Mouse (Mus musculus) macrophage (primary cell): ENCODE data around the gene Atp10b. TPM values are rescaled to one million over a fixed set of nuclear protein-coding genes. Genes with fewer than 3 reads are reported as not detected.

Experiments used
- H3K27ac ChIP-seq: fragments of 350-480 bp; formaldehyde crosslinking; 2 replicates; pipeline ENCODE4 v1.9.0; 2021
- H3K36me3 ChIP-seq: fragments of 350-480 bp; formaldehyde crosslinking; 2 replicates; pipeline ENCODE4 v1.9.0; 2021; ENCODE audit errors: inconsistent target
- H3K4me3 ChIP-seq: fragments of 350-480 bp; formaldehyde crosslinking; 2 replicates; pipeline ENCODE4 v1.9.0; 2021; ENCODE audit errors: inconsistent target
- H3K79me2 ChIP-seq: fragments of 350-480 bp; formaldehyde crosslinking; 2 replicates; pipeline ENCODE4 v1.9.0; 2021; ENCODE audit errors: inconsistent target
- WGBS: methylation state at CpG from one replicate; pipeline ENCODE4 v1.1.7; 2026; ENCODE audit warnings: inconsistent platforms; ENCODE audit not compliant: missing documents; 5-methylcytosine and 5-hydroxymethylcytosine counted together
- polyA plus RNA-seq: library from polyadenylated mRNA; stranded (reverse); fragments of 250-400 nt; gene quantifications from 3 replicates; pipeline ENCODE4 v1.2.4, GENCODE M21; 2018; ENCODE audit warnings: inconsistent platforms

The Atp10b gene
- polyA plus RNA-seq, 1 experiment from 2014 or later, result not detected

DNA sequence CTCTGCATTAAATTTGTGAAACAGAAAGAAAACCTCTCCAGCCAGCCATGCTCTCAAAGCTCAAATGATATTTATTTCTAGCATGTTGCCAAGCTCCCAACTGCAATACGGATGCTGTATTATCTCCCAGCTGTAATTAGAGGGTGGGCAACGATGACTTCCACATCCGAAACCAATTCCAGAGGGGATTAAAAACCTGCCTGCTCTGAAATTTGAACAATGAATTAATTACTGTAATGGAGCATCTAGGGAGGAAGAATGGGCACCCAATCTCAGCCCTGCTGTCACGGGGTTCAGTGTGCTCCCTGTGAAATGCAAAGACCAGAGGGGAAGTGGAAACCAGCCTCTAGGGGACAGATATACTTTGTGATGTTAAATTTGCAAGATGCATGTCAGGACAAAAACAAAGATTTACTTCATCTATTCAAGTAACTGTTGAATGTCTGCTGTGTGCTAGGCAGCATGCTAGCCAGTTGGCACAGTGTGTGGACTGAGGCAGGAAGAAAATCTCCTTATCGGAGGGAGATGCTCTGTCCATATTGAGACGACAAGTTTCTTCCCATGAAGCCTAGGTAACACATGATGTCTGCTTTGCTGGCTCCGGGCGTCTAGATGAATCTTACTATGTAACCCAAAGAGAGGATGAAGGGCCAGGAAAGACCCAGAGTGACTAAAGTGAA lies 86.8 kb downstream of the Atp10b start:
- no peak overlapping the region for H3K4me3 ChIP-seq
- WGBS, result 88% methylated on average over 8 of the region's 8 CpGs
- no peaks in the 10 kb centered on the region for H3K79me2 ChIP-seq
- H3K27ac ChIP-seq, result no peak overlapping the region
- no peaks in the 10 kb centered on the region for H3K36me3 ChIP-seq

DNA sequence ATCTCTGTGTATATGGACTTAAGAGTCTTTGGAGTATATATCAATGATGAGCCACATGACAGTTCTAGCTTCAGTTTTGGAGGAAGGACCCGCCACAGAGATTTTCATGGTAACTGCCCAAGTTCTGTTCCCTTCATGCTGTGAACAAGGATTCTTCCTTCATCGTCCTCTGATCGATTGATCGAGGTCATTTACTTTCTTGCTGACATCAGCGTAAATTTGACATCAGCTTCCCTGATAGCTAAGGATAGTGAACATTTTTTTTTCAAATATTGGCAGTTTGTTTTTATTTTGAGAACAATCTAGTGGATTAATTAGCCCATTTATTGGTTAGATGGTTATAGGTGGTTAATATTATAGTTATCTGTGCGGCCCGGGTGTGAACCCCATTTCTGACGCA lies 90.1 kb downstream of the Atp10b start:
- H3K4me3 ChIP-seq, result no peak overlapping the region
- H3K36me3 ChIP-seq, result no peaks in the 10 kb centered on the region
- WGBS, result 96% methylated on average over 8 of the region's 8 CpGs
- H3K27ac ChIP-seq, result no peak overlapping the region
- no peaks in the 10 kb centered on the region for H3K79me2 ChIP-seq

DNA sequence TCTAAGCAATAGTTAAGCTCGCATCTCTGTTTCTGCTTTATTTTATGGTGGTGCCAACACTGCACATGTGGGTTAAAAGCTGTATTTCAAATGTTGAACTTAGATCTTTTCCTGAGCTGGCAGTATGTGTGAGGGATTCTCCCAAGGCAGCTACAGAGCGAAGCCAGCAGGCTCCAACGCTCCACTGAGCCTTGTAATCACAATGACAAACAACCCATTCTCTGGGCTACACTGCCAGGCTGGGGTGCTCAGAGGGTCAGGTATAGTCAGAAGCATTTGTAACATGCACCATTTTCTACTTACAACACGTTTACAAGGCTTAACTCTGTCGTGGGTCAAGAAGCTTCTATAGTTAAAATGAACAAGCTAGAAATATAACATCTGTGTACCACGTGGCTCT lies 103.4 kb downstream of the Atp10b start:
- H3K4me3 ChIP-seq, result no peak overlapping the region

DNA sequence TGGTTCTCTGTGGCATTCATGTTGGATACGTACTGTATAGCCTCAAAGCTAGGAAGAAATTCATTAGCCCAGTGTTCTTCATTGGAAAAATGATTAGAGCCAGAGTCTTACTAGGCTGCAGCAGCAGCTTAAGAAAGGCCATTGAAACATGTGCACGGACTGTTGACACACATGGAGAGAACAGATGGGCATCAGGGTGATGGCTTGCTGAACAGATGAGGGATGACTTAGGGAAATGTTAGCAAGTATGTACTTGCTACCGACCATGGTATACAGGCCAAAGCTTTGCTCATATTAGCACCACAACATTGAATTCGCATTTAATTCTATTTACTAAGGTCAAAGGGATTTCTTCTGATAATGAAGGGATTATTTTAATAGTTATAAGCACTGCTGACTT lies 105.6 kb downstream of the Atp10b start:
- 97% methylated on average over 4 of the region's 4 CpGs for WGBS
- Histone ChIP-seq H3K27ac (no peak overlapping the region), H3K79me2 (no peaks in the 10 kb centered on the region), H3K4me3 (no peak overlapping the region), H3K36me3 (no peaks in the 10 kb centered on the region)

More for the DNA sequence above, 103.4 kb downstream of the Atp10b start:
- Histone ChIP-seq H3K36me3 (no peaks in the 10 kb centered on the region), H3K27ac (no peak overlapping the region), H3K79me2 (no peaks in the 10 kb centered on the region)
- 79% methylated on average over 6 of the region's 6 CpGs for WGBS

DNA sequence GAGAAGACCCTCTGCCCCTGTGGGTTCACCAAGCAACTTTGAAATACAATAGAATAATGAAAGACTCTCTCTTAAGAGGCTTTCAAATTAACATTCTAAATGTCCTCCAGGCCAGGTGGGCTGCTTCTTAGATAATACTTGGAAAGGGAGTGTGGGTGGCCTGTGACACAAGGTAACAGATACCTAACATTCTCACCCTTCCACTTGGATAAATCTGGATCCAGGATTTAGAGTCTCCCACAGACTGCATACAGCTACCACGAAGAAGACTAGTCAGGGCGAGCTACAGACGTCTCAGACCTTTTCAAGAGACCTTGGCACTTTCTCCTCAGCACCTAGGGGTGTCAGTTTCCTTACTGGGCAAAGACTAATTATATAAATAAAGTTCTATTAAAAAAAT lies 107.6 kb downstream of the Atp10b start:
- WGBS, result 93% methylated on average over 3 of the region's 3 CpGs
- Histone ChIP-seq H3K27ac (no peak overlapping the region), H3K4me3 (no peak overlapping the region), H3K79me2 (no peaks in the 10 kb centered on the region), H3K36me3 (no peaks in the 10 kb centered on the region)

DNA sequence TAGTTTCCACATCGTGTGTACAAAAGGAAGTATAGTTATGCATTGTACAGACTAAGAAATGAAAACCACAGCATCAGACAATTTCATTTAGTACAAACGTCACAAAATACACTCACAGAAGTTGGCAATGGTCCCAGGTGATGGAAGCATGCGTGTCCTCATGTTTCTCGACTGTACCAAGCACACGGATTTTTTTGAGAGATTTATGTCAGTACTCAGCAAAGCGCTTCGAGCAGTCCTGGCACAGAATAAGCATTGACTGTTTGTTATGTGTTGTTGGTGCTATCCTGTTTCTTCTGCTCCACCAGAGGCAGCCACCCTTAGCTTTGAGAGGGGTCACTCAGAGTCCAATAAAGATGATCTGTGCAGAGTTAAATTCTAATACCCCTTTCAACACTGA lies 108.1 kb downstream of the Atp10b start:
- WGBS, result 68% methylated on average over 7 of the region's 7 CpGs
- H3K4me3 ChIP-seq, result no peak overlapping the region
- H3K27ac ChIP-seq, result no peak overlapping the region
- no peaks in the 10 kb centered on the region for H3K36me3 ChIP-seq
- H3K79me2 ChIP-seq, result no peaks in the 10 kb centered on the region

DNA sequence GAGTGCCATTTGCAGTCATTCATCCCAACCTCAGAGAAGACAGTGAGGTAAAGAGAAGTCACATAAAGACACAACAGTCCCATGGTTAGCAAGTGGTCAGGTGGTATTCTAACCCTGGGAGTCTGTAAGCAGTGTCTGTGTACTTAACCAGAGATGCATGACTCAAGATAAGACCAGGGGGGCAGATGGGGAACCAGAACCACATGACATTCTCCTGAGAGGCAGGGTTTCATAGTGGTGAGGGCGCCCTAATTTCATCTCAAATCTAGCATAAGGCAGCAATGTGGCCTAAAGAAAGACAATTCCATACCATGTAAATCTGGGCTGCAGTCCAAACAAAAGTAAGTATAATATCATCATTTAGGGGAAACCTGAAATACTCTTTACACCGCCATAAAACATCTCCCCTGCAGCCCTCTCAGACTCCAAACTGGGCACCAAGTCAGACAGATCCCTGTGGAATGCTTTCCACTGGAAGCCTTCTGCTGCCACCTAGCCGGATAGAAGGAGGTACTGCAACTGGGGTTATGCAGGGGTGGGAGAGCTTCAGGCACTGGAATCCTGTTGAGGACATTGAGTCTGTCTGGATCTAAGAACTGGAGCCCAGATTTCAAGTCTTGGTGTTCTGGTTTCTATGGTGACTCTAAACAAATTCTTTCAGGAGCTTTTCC lies 114.0 kb downstream of the Atp10b start:
- H3K27ac ChIP-seq, result no peak overlapping the region
- no peaks in the 10 kb centered on the region for H3K79me2 ChIP-seq
- WGBS, result 63% methylated on average over 3 of the region's 3 CpGs
- H3K36me3 ChIP-seq, result no peaks in the 10 kb centered on the region
- H3K4me3 ChIP-seq, result no peak overlapping the region

DNA sequence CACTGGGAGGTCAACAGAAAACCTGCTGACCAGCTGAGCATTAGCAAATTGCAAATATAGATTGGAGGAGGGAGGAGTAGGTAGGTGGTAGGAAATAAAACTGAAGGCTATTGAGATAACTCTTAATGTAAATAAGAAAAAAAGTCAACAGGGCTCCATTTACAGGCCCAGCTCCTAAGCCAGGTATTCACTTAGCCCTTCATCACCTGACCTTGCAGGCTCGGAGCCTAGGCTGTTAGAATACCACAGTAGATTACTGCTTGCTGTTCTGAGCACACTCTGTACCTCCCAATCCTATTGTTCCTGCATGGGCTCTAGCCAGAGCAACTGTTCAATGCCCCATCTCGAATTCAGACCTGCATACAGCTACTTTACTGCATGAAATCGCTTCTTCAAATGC lies 117.8 kb downstream of the Atp10b start:
- no peak overlapping the region for H3K27ac ChIP-seq
- 89% methylated on average over 3 of the region's 3 CpGs for WGBS
- H3K36me3 ChIP-seq, result no peaks in the 10 kb centered on the region
- H3K79me2 ChIP-seq, result no peaks in the 10 kb centered on the region
- no peak overlapping the region for H3K4me3 ChIP-seq

DNA sequence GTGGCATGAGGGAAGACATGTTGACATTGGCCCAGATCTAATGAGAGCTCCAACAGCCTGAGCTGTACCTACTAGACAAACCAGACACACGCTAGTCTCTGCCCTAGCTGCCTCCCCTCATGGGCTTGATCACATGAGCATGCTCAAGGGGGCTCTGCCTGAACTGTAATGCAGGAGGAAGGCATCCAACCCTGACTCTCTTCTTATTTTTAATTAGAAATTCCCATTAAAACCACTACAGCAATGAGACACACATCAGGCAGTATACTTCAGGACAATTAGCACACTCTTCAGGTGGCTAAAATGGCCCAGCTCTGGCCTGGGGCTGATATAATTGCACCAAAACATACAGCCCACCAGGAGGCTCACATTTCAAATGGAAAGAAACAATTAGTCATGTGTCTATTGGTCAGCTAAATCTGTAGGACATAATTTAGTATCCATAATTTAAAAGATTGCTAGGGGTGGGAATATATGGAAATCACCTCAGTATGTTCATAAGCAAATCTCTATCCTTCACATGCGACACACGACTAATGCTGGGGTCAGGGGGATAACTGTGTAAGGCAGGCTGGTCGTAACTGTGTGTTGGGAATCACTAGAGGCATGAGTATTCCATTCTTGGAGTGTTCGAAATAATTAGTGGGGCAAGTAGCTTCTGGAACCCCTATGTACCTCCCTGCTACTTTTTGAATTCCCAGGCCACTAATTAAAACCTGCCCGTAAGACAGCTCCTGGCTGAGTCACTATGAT lies 120.0 kb downstream of the Atp10b start:
- Histone ChIP-seq H3K4me3 (no peak overlapping the region), H3K27ac (no peak overlapping the region), H3K36me3 (no peaks in the 10 kb centered on the region), H3K79me2 (no peaks in the 10 kb centered on the region)
- WGBS, result 84% methylated on average over 6 of the region's 6 CpGs

DNA sequence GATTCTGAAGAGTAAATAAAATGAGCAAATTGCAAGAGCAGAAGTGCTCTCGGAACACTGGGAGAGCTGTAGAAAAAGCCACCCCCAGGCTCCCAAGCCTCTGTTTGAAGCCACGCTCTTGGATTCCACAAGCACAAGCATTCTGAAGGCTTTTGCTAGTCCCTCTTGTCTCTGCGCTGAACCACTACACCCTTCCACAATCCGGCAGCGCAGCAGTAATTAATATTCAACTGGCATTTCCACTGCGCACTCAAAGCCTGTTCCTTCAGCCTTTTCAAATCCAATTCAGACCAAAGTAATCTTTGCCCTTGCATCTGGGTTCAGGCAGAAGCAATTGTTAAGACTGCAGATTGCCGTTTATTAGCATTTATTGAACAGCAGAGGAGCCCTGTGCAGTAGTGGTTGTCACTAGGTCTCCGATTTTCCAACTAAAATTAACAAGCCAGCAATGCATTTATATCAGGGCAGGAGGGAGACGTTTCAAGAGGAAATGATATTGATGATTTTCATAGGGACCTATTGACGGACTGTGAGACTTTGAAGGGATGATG lies 120.7 kb downstream of the Atp10b start:
- Histone ChIP-seq H3K36me3 (no peaks in the 10 kb centered on the region), H3K27ac (no peak overlapping the region), H3K4me3 (no peak overlapping the region), H3K79me2 (no peaks in the 10 kb centered on the region)
- WGBS, result 89% methylated on average over 10 of the region's 10 CpGs

DNA sequence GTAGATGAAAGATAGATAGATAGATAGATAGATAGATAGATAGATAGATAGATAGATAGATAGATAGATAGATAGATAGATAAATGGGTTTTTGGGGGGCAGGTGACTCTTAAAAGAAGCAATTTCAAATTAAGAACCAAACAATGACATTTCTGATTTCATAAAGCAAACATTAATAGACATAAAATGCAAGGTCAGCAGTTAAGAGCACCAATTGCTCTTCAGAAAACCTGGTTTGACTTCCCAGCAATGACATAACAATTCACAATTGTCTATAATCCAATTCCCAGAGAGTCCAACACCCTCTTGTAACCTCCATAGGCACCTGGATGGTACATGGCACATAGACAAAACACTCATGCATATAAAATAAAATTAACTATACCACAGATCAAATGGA lies 124.2 kb downstream of the Atp10b start:
- no peaks in the 10 kb centered on the region for H3K79me2 ChIP-seq
- no peak overlapping the region for H3K4me3 ChIP-seq
- no peaks in the 10 kb centered on the region for H3K36me3 ChIP-seq
- no peak overlapping the region for H3K27ac ChIP-seq

DNA sequence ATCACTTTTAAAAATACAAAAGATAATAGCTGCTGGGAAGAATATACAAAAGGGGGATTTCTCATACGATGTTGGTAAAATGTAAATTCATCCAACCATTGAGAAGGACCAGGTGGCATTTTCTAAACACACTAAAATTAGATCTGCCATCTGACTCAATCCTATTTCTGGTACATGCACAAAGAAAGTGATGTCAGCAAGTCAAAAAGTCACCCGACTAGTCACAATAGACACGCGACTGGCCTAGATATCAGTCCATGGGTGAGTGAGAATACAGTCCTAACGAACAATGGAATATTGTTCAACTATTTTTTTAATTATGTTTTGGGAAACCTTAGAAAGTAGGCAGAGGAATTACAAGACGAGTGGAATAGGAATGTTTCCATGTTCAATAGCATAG lies 147.9 kb downstream of the Atp10b start:
- 93% methylated on average over 6 of the region's 6 CpGs for WGBS
- Histone ChIP-seq H3K4me3 (no peak overlapping the region), H3K79me2 (no peaks in the 10 kb centered on the region), H3K27ac (no peak overlapping the region), H3K36me3 (no peaks in the 10 kb centered on the region)

DNA sequence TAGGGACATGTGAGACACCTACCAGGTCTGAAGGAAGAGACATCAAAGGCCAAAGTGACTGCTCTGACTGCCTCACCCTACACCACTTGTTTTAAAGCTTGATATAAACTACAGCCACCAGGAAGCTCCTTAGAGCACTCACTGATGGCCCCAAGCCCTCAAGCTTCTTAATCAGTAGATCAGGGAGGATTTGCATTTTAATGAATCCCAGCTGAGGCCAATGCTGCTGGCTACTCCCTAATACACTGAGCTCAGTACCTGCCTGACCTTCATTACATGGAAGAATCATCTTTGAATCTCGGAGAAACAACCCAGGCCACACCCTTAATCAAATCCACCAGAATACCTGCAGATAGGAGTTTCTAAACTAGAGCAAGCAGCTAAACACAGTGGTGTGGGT lies 161.3 kb downstream of the Atp10b start:
- no peaks in the 10 kb centered on the region for H3K36me3 ChIP-seq
- WGBS, result 79% methylated on average over 1 of the region's 1 CpGs

More for the DNA sequence above, 161.3 kb downstream of the Atp10b start:
- H3K79me2 ChIP-seq, result no peaks in the 10 kb centered on the region
- H3K27ac ChIP-seq, result no peak overlapping the region
- H3K4me3 ChIP-seq, result no peak overlapping the region
